Mouse (Mus musculus) stomach, postnatal 0 days (tissue): Measurements from ENCODE around the gene Dpp4.

Source experiments
- CTCF ChIP-seq: IDR thresholded peaks from 2 replicates; pipeline ENCODE4 v1.5.1; 2016; ENCODE audit warnings: antibody characterized with exemption, low read depth, mild to moderate bottlenecking, moderate library complexity
- EP300 ChIP-seq: optimal IDR thresholded peaks from 2 replicates; pipeline ENCODE3; 2016; ENCODE audit warnings: antibody characterized with exemption

GRCm38 (mm10) chr2:62390961-62391461 lies 21.0 kb downstream of the Dpp4 start:
- TF ChIP-seq CTCF (no peak), EP300 (no peak)
